Mouse (Mus musculus): ENCODE results near the gene Ndel1. TPM values are rescaled to one million over a fixed set of nuclear protein-coding genes. Genes with fewer than 3 reads are reported as not detected.

Ndel1 gene
- polyA plus RNA-seq, 1 experiment from 2014 or later, result 79.4 TPM

Other genes starting within 250 kb of the Ndel1 start
- 81.1 and 104 TPM in 2 replicates for gene Myh10, start 180.3 kb downstream of the Ndel1 start, polyA plus RNA-seq (2015; fragmentation: Nextera tagmentation; extraction: Ambion mirVana)
- 0.09 and 0.13 TPM in 2 replicates for gene Rnf222, start 16.7 kb upstream of the Ndel1 start, polyA plus RNA-seq (2015; fragmentation: Nextera tagmentation; extraction: Ambion mirVana)
- gene Rpl26, start 29.7 kb upstream of the Ndel1 start, polyA plus RNA-seq (2015; fragmentation: Nextera tagmentation; extraction: Ambion mirVana), result 505 and 551 TPM in 2 replicates
- gene Odf4, start 55.2 kb upstream of the Ndel1 start, polyA plus RNA-seq (2015; fragmentation: Nextera tagmentation; extraction: Ambion mirVana), result not detected in 2 replicates
- gene Arhgef15, start 85.6 kb upstream of the Ndel1 start, polyA plus RNA-seq (2015; fragmentation: Nextera tagmentation; extraction: Ambion mirVana), result 13.1 and 15.4 TPM in 2 replicates
- gene Slc25a35, start 96.3 kb upstream of the Ndel1 start, polyA plus RNA-seq (2015; fragmentation: Nextera tagmentation; extraction: Ambion mirVana), result 1.7 and 2.2 TPM in 2 replicates
- 79.2 and 84.3 TPM in 2 replicates for gene Rangrf, start 103.3 kb upstream of the Ndel1 start, polyA plus RNA-seq (2015; fragmentation: Nextera tagmentation; extraction: Ambion mirVana)
- gene Pfas, start 136.6 kb upstream of the Ndel1 start, polyA plus RNA-seq (2015; fragmentation: Nextera tagmentation; extraction: Ambion mirVana), result 16.7 and 19.2 TPM in 2 replicates
- gene Ctc1, start 144.1 kb upstream of the Ndel1 start, polyA plus RNA-seq (2015; fragmentation: Nextera tagmentation; extraction: Ambion mirVana), result 44.4 and 49.5 TPM in 2 replicates
- 85.7 and 95.3 TPM in 2 replicates for gene Aurkb, start 173.8 kb upstream of the Ndel1 start, polyA plus RNA-seq (2015; fragmentation: Nextera tagmentation; extraction: Ambion mirVana)
- gene Borcs6, start 187.9 kb upstream of the Ndel1 start, polyA plus RNA-seq (2015; fragmentation: Nextera tagmentation; extraction: Ambion mirVana), result 11.2 and 12.0 TPM in 2 replicates
- gene Tmem107, start 198.9 kb upstream of the Ndel1 start, polyA plus RNA-seq (2015; fragmentation: Nextera tagmentation; extraction: Ambion mirVana), result 43.3 and 46.5 TPM in 2 replicates
- 84.1 and 91.1 TPM in 2 replicates for gene Vamp2, start 216.6 kb upstream of the Ndel1 start, polyA plus RNA-seq (2015; fragmentation: Nextera tagmentation; extraction: Ambion mirVana)
- 19.6 and 21.9 TPM in 2 replicates for gene Per1, start 223.4 kb upstream of the Ndel1 start, polyA plus RNA-seq (2015; fragmentation: Nextera tagmentation; extraction: Ambion mirVana)
- 0.50 TPM in 2 replicates for gene Hes7, start 248.5 kb upstream of the Ndel1 start, polyA plus RNA-seq (2015; fragmentation: Nextera tagmentation; extraction: Ambion mirVana)

Data from heart, embryonic 16.5 days (tissue).